Mouse (Mus musculus): ENCODE results near the gene Lig1.

DNA sequence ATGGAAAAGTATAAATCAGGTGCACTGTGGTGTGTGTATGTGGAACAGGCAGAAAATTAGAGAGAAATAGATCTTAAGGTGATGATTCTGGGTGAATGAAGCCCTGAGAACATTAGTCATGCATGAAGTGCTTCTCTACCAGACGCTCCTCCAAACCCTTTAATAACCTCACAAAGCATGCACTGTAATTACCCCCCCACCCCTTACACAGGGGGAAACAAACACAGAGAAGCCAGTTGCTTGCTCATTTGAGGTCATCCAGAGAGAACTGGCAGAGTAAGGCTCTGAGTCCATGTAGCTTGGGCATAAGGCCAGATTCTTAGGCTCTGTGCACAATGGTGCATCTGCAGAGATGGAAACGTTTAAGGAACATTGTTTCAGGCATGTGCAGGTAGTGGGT, 12.7 kb upstream of the Lig1 start:
- TF ChIP-seq POLR2A (IDR thresholded peaks at IDR 0.05; ENCODE audit: borderline replicate concordance, extremely low read depth, low read depth, low read length) (no peak), CTCF (IDR thresholded peaks at IDR 0.05; ENCODE audit: insufficient read depth, low read length) (no peak)
